Mouse (Mus musculus) midbrain, embryonic 11.5 days (tissue): ENCODE measurements at regions not wholly inside any gene's neighbourhood (a gene's known extent, or its start where the extent isn't known, plus 50 kb on each side); places are given as distances from the start of the nearest gene placed in this dataset.

Experiments
- ATAC-seq: fragments of 200-750 bp; cut with Nextera tagmentation; 2 replicates; pipeline ENCODE4 v1.8.0; 2017; ENCODE audit warnings: moderate TSS enrichment, moderate library complexity; ENCODE audit not compliant: low FRiP score
- DNase-seq: peaks from one replicate; pipeline ENCODE4 v3.0.0; 2015; ENCODE audit warnings: low spot score; ENCODE audit errors: missing footprints
- H3K27ac ChIP-seq: fragments of 300-500 bp; sonication (generic); 2 replicates; pipeline ENCODE4 v1.5.1; 2014; ENCODE audit warnings: low read depth, low read length
- H3K27me3 ChIP-seq: fragments of 300-500 bp; sonication (generic); 2 replicates; pipeline ENCODE4 v1.6.1; 2014; ENCODE audit warnings: mild to moderate bottlenecking, low read length, moderate library complexity, mixed read lengths; ENCODE audit not compliant: control insufficient read depth, insufficient read depth
- H3K36me3 ChIP-seq: fragments of 300-500 bp; sonication (generic); 2 replicates; pipeline ENCODE4 v1.6.1; 2014; ENCODE audit warnings: mild to moderate bottlenecking, low read length, moderate library complexity, mixed read lengths; ENCODE audit not compliant: control insufficient read depth, insufficient read depth
- H3K4me1 ChIP-seq: fragments of 300-500 bp; sonication (generic); 2 replicates; pipeline ENCODE4 v1.6.1; 2014; ENCODE audit warnings: low read length; ENCODE audit not compliant: control insufficient read depth, insufficient read depth
- H3K4me2 ChIP-seq: fragments of 300-500 bp; sonication (generic); 2 replicates; pipeline ENCODE4 v1.6.1; 2014; ENCODE audit warnings: mild to moderate bottlenecking, moderate library complexity
- H3K4me3 ChIP-seq: fragments of 300-500 bp; sonication (generic); 2 replicates; pipeline ENCODE4 v1.5.1; 2014; ENCODE audit warnings: low read depth, low read length
- H3K9ac ChIP-seq: fragments of 300-500 bp; sonication (generic); 2 replicates; pipeline ENCODE4 v1.6.1; 2014; ENCODE audit warnings: low read length
- H3K9me3 ChIP-seq: fragments of 300-500 bp; sonication (generic); 2 replicates; pipeline ENCODE4 v1.6.1; 2016; ENCODE audit warnings: low read length; ENCODE audit not compliant: control insufficient read depth
- WGBS: fragments of 180-500 bp; shearing (Covaris S2); extraction: QIAGEN DNeasy Blood & Tissue Kit; methylation state at CpG from one replicate; pipeline ENCODE4 v1.1.7; 2014; 5-methylcytosine and 5-hydroxymethylcytosine counted together

GRCm38 (mm10) chr3:37906806-37907251 lies 182.5 kb upstream of the Gm5148 start:
- no peaks in the 10 kb centered on the region for H3K36me3 ChIP-seq
- peaks cover 3% of the 10 kb centered on the region; the same call in 1 of the 2 replicates for H3K4me1 ChIP-seq
- no peak overlapping the region for H3K4me2 ChIP-seq
- no peak overlapping the region for H3K9ac ChIP-seq
- DNase-seq (peak; percentile 88), ATAC-seq (no peak)
- H3K4me3 ChIP-seq = no peak overlapping the region
- H3K27ac ChIP-seq = 0 out of 2 replicates have a peak overlapping the region, but pooled peaks have one; percentile 13
- H3K27me3 ChIP-seq = no peaks in the 10 kb centered on the region
- 46% methylated on average over 5 of the region's 5 CpGs for WGBS
- H3K9me3 ChIP-seq = no peaks in the 10 kb centered on the region

GRCm38 (mm10) chr3:37904188-37904587 lies 179.9 kb upstream of the Gm5148 start:
- Histone ChIP-seq H3K4me1 (peaks cover 3% of the 10 kb centered on the region; the same call in 1 of the 2 replicates), H3K27ac (no peak overlapping the region), H3K4me3 (no peak overlapping the region), H3K36me3 (no peaks in the 10 kb centered on the region), H3K9ac (no peak overlapping the region), H3K27me3 (no peaks in the 10 kb centered on the region), H3K4me2 (no peak overlapping the region), H3K9me3 (no peaks in the 10 kb centered on the region)
- peak; percentile 53 for DNase-seq
- WGBS = 77% methylated on average over 3 of the region's 3 CpGs
- ATAC-seq = no peak

- no peaks in the 10 kb centered on the region for H3K27me3 ChIP-seq
- H3K4me1 ChIP-seq = peaks cover 3% of the 10 kb centered on the region; the same call in 1 of the 2 replicates
- no peak overlapping the region for H3K4me2 ChIP-seq
- no peaks in the 10 kb centered on the region for H3K9me3 ChIP-seq
- no peak for ATAC-seq
- H3K9ac ChIP-seq = no peak overlapping the region
- WGBS = 81% methylated on average over 3 of the region's 3 CpGs
- DNase-seq = peak; percentile 57
- H3K27ac ChIP-seq = no peak overlapping the region
- H3K4me3 ChIP-seq = no peak overlapping the region
- no peaks in the 10 kb centered on the region for H3K36me3 ChIP-seq
Observed at GRCm38 (mm10) chr3:37903482-37903881, 179.2 kb upstream of the Gm5148 start.

- Histone ChIP-seq H3K4me1 (peaks cover 4% of the 10 kb centered on the region), H3K36me3 (no peaks in the 10 kb centered on the region), H3K9ac (no peak overlapping the region), H3K4me3 (no peak overlapping the region), H3K27me3 (no peaks in the 10 kb centered on the region), H3K9me3 (no peaks in the 10 kb centered on the region), H3K4me2 (no peak overlapping the region), H3K27ac (no peak overlapping the region)
- 85% methylated on average over 4 of the region's 4 CpGs for WGBS
- peak; percentile 4 for DNase-seq
- no peak for ATAC-seq
Observed at GRCm38 (mm10) chr3:37903021-37903420, 178.7 kb upstream of the Gm5148 start.

GRCm38 (mm10) chr3:37897392-37897791 lies 173.1 kb upstream of the Gm5148 start:
- Histone ChIP-seq H3K9me3 (no peaks in the 10 kb centered on the region; the same call in 1 of the 2 replicates), H3K9ac (no peak overlapping the region), H3K4me1 (peaks cover 5% of the 10 kb centered on the region), H3K27me3 (no peaks in the 10 kb centered on the region), H3K27ac (peak overlapping the region; percentile 30; the same call in 1 of the 2 replicates), H3K36me3 (no peaks in the 10 kb centered on the region), H3K4me2 (no peak overlapping the region; the same call in 1 of the 2 replicates), H3K4me3 (no peak overlapping the region)
- peak; percentile 53 for ATAC-seq
- no peak for DNase-seq
- 29% methylated on average over 3 of the region's 3 CpGs for WGBS

GRCm38 (mm10) chr3:37896821-37897311 lies 172.6 kb upstream of the Gm5148 start:
- peaks cover 5% of the 10 kb centered on the region for H3K4me1 ChIP-seq
- no peaks in the 10 kb centered on the region for H3K36me3 ChIP-seq
- H3K9me3 ChIP-seq = no peaks in the 10 kb centered on the region; the same call in 1 of the 2 replicates
- H3K27me3 ChIP-seq = no peaks in the 10 kb centered on the region
- DNase-seq = peak; percentile 97
- H3K9ac ChIP-seq = no peak overlapping the region
- peak overlapping the region; percentile 37 for H3K4me2 ChIP-seq
- ATAC-seq = peak; percentile 93
- under 1% methylated on average over 17 of the region's 17 CpGs for WGBS
- H3K4me3 ChIP-seq = peak overlapping the region; percentile 10; the same call in 1 of the 2 replicates
- peak overlapping the region; percentile 70 for H3K27ac ChIP-seq

GRCm38 (mm10) chr3:37894599-37894998 lies 170.3 kb upstream of the Gm5148 start:
- WGBS = 92% methylated on average over 2 of the region's 2 CpGs
- Histone ChIP-seq H3K36me3 (no peaks in the 10 kb centered on the region), H3K4me2 (no peak overlapping the region), H3K27me3 (no peaks in the 10 kb centered on the region), H3K4me1 (peaks cover 5% of the 10 kb centered on the region), H3K4me3 (no peak overlapping the region), H3K27ac (no peak overlapping the region), H3K9ac (no peak overlapping the region), H3K9me3 (no peaks in the 10 kb centered on the region; the same call in 1 of the 2 replicates)
- DNase-seq (no peak), ATAC-seq (no peak)

- no peaks in the 10 kb centered on the region; the same call in 1 of the 2 replicates for H3K9me3 ChIP-seq
- H3K4me1 ChIP-seq = no peaks in the 10 kb centered on the region
- WGBS = 77% methylated on average over 1 of the region's 1 CpGs
- no peak for ATAC-seq
- no peak overlapping the region for H3K4me3 ChIP-seq
- no peaks in the 10 kb centered on the region for H3K36me3 ChIP-seq
- no peak overlapping the region for H3K27ac ChIP-seq
- H3K4me2 ChIP-seq = no peak overlapping the region
- H3K9ac ChIP-seq = no peak overlapping the region
- no peaks in the 10 kb centered on the region for H3K27me3 ChIP-seq
- no peak for DNase-seq
Observed at GRCm38 (mm10) chr3:37890202-37890601, 165.9 kb upstream of the Gm5148 start.

GRCm38 (mm10) chr3:37888455-37888854 lies 164.2 kb upstream of the Gm5148 start:
- H3K4me1 ChIP-seq = no peaks in the 10 kb centered on the region
- no peaks in the 10 kb centered on the region; the same call in 1 of the 2 replicates for H3K9me3 ChIP-seq
- H3K4me2 ChIP-seq = no peak overlapping the region
- H3K4me3 ChIP-seq = no peak overlapping the region
- no peaks in the 10 kb centered on the region for H3K36me3 ChIP-seq
- no peak overlapping the region for H3K27ac ChIP-seq
- no peak overlapping the region for H3K9ac ChIP-seq
- no peaks in the 10 kb centered on the region for H3K27me3 ChIP-seq
- WGBS = 60% methylated on average over 6 of the region's 6 CpGs
- ATAC-seq = no peak
- no peak for DNase-seq
